Mouse (Mus musculus) testis, postnatal 10 days (tissue): ENCODE measurements around the gene Srm.

ENCODE experiments used
- DNase-seq: peaks from one replicate; pipeline ENCODE4 v3.0.0; 2021; ENCODE audit warnings: low spot score

Gene Srm

DNA sequence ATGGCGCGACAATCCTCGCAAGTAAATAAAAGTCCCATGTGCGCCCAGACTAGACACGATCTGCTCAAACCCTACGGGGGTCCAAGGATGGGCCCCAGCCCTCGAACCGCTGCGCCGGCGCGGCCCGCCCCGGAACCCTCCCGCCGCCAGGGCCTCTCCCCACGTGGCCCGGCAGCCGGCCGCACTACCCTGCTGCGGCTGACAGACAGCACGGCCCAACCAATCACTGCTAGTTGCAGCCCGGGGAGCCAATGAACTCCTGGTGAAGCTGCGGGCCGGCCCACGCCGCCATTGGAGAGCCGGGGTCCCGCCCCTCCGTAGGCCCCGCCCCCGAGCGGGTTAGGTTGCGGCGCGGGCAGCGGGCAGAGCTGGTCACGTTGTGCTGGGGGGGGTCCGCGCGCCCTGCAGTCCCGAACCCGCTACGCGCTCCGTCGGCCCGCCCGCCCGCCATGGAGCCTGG lies at the start of gene Srm:
Gene Srm (plus strand): TSS at position 333 of the 460 bp plus-strand sequence.
- DNase-seq = peak; percentile 99

DNA sequence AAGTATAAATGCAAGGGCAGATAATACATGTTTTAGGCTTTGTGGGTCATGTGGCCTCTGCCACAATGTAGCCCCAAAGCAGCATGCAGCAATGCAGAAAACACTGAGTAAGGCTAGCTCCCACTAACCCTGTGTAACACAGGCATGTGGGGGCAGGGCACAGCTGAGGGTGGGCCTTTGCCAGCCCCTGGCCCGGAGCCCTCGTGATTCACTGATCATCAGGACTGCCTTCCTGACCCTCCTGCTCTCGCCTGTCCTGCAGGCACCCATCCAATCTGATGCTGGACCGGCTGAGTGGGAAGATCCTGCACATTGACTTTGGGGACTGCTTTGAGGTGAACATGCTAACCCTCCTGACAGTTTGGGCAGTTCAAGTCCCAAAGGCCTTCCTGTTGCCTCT lies 42.2 kb upstream of the Srm start:
- DNase-seq = no peak

DNA sequence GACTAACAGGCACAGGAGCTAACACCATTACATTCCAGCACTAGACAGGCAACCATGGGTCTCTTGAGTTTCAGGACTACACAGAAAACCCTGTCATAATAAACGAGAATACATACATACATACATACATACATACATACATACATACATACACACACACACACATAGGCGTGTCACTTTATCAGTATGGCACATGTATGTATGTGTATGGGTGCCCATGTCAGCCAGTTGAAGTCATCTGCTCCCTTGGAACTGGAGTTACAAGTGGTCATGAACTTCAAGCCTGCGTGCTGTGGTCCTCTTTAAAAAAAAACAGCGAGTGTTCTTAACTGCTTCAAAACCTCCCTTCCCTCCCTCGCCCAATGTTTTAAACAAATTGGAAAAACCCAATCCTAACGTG lies 33.5 kb upstream of the Srm start:
- no peak for DNase-seq

DNA sequence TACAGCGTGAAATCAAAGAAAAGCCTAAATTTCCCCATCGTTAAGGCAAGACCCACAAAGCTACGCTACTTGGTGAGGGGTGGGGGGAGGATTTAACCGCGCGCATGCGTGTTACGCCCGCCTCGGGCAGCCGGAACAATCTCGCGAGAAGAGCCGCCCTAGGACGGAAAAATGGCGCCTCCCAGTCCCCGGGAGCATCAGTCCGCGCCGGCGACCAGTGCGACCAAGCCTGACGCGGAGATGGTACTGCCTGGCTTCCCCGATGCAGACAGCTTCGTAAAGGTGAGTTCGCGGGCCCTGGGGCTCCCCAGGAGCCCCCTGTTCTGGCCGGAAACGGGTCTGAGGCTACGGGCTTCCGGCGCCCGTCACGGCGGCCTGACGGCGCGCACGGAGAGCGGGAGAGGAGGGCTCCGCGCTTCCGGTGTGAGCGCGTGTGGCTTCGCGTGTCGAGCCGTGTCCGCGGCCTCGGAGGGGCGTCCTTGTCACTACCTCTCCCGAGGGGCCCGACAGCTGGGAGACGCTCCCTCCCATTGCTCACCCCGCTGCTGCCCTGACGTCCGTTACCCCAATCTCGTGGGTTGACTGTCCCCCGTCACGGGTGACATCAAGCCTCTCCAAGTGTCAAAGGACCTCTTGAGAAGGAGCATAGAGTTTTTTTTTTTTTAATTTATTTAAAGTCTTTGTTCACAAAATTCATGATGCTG lies 32.9 kb upstream of the Srm start, which contains the start of gene Exosc10:
Gene Exosc10 (plus strand): TSS at position 133 of the 704 bp plus-strand sequence.
- peak; percentile 91 for DNase-seq

DNA sequence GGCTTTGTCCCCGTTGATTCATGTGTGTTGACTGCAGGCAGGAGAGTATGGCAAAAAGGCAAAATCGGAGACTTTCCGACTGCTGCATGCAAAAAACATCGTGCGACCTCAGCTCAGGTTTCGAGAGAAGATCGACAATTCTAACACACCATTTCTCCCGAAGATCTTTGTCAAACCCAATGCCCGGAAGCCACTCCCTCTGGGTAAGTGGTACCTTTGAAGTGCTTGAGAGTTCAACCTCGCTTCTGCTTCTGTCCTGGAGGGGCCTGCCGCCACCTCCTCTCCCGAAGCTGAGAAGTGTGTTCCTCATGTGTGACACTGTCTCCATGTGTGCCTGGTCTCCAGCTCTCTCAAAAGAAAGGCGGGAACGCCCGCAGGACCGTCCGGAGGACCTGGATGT lies 28.6 kb upstream of the Srm start:
- no peak for DNase-seq

DNA sequence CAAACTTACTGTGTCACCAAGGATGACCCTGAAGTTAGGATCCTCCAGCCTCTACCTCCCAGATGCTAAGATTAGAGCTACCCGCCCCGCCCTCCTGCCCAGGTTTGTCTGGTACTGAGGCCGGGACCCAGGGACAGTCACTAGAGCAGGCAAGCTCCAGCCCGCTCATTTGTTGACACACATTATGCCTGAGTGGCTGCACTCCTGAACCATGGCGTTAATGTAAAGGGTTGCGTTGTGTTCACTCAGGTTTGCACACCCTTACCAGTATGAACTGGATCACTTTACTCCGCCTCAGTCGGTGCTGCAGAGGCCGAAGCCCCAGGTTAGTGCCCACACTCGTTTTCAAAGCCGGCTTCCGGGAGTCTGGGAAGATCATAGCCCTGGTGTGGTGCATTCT lies 27.7 kb upstream of the Srm start:
- no peak for DNase-seq

DNA sequence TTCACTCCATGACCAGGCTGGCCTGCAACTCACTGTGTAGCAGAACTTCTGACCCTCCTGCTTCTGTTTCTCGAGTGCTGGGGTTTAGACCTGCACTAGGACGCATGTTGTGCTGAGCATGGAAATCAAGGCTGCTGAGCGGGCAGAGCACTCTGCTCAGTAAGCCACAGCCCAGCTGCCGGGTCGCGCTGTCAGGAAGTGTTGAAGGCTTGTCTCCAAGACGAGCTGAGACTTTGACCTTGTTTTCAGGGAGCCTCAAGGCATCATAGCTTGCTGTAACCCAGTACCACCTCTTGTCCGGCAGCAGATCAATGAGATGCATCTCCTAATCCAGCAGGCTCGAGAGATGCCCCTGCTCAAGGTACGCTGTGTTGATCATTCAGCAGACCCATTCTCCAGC lies 21.2 kb upstream of the Srm start:
- no peak for DNase-seq

DNA sequence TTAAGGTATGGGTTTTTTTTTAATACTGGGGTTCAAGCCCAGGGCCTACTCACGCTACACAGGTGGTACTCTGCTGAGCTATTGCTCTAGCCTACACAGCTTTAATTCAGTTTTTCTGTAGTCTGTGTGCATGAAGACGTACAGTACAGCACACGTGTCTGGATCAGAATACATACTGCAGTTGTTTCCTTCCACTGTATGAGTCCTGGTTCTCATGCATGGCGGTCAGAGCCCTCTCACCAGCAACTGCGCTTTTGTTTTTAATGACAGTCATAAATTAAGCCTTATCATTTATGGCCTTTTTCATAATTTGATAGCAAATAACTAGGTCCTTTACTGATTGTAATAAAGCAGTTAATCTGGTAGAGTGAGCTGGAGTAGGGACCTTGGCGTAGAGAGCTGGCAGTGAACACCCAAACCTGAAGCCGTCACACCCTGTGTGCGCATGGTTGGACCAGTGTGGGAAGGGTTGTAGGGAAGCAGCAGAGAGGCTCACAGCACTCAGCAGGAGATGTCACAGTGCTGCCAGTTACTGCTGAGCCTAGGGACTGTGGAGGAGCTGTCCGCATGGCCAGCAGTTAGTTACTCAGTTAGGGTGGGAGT lies 20.5 kb upstream of the Srm start:
- DNase-seq = no peak

DNA sequence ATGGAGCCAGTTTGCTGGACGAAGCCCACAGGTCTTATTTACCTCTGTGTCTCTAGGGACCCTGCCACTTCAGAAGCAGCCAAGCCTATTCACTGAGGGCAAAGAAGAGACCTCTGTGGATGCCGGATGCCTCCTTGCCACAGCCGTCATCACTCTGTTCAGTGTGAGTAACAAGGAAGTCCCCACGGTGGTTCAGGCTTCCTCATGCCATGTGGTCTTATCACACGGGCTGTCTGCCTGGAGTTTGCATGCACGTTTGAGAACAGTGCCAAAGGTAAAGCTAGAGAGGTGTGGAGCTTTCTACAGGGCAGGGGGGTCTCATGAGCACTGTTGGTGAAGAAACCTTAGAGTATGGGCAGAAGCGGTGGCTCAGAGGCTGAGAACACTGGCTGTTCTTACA lies 18.1 kb upstream of the Srm start:
- DNase-seq = no peak

DNA sequence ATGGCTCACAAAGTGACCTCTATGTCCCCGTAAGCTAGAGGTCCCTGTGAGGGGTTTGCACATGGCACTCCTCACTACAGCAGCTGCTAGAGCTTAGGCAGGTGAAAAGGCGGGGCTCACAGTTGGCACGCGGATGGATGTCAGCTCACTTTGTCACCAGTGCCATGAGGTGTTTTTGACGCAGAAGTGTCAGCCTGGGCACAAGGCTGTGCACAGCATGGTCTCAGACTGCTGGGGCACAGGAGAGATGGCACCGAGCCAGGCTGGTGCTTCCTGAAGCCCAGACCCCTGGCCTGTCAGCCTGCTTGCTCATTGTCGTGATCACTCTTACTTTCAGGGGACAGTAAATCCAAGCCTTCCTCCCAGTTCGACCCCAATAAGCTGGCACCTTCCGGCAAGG lies 10.5 kb upstream of the Srm start:
- DNase-seq = no peak

DNA sequence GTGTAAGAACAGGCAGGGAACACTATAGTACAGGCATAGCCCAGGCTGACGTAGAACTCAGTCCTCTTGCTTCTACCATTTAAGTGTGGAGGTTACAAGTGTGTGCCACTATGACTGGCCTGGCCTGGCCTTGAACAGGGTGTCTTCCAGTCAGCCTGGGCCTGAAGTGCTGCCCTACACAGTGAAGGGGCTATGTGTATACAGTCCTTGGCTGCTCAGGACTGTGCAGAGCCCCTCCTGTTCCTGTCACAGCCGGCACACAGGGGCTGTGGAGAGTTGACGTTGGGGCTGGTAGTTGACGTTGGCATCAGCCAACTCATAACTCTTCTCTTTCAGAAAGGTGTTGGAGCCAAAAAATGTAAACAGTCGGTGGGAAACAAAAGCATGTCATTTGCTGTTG lies 9.9 kb upstream of the Srm start:
- DNase-seq = no peak

DNA sequence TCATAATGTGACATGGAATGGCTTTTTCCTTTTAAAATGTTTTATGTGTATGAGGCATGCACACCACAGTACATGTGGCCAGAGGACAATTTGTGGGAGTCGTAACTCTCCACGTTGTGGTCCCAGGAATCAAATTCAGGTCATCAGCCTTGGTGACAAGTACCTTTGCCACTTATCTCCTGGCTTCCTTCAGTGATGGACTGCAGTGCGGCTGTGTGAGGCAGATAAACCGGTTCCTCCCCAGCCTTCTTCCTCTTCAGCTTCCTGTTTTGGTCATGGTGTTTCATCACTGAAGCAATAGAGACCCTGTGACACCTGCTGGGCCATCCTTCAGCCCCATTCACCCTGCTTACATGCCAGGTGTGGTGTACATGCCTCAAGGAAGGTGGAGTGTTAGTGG lies 8.0 kb upstream of the Srm start:
- no peak for DNase-seq

DNA sequence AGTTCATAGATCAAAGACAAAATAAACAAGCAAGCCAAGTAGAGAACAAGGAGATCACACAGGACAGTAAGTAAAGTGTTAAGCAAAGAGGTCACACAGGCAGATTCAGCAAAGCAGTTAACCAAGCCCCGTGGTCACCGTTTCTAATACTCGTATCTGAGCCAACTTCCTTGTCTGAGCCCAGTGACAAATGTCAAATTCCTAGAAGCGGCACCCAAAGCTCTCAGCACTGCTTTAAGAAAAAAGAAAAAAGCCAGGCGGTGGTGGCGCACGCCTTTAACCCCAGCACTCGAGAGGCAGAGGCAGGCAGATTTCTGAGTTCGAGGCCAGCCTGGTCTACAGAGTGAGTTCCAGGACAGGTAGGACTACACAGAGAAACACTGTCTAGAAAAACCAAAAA lies 4.7 kb upstream of the Srm start:
- DNase-seq = no peak

DNA sequence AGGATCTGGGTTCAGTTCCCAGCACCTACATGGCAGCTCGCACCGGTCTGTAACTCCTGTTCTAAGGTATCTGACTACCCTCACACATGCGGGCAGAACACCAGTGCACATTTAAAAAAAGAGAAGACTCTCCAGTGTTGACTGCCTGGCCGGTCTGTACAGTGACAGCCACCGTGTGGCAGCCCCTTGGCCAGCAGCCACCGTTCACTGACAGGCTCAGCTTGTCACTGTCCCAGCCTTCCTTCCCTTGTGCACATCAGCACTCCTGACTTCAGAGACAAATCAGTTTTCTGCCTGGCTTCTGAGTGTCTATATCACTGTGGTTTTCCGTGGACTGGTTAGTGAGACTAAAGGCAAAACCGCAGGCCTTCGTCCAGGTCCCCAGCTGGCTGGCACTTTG lies 2.5 kb upstream of the Srm start:
- no peak for DNase-seq

DNA sequence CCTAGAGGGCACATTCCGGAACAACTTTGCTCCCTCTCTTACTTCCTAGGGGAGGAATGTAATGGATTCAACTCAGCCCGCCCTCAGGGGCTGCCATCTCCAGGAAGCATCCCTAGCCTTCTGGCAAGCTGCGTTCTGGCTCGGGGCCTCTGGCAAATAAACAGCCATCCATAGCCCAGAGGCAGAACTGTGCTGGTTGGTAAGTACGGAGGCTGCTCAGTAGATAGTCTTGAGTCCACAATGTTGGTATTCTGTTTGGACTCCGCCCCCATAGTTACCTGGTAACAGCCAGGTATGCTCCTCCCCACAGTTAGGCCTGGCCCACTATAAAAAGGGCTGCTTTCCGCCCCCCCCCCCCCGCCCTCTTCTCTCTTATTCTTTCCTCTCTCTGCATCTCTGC lies 1.7 kb upstream of the Srm start:
- no peak for DNase-seq

DNA sequence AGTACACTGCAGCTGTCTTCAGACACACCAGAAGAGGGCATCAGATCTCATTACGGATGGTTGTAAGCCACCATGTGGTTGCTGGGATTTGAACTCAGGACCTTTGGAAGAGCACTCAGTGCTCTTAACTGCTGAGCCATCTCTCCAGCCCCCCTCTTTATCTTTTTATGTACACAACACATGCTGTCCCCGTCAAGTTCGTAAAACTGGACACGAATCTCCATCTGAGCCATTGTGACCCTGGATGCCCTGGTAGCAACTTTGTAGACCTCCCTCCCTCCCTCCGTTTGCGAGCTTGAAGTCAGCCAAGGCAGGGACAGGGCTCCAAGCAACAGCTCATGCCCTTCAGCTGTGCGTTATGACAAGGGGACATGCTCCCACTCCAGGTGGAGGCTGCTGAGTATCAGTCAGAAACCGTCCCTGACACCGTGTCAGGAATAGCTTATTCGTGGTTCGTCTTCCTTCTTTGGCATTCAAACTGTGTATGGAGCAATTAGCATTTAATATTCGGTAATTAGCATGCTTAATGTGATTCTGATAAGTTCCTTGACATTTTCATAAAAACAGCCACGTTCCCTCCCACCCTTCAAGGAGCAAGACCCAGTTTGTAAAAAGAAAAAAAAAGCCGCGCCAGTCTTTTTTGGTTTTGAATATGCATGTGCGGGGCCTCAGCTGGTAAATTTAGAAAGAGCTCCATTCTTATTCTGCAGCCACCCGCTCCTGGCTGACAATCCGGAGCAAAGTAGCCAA lies 707 bp upstream of the Srm start:
- no peak for DNase-seq

DNA sequence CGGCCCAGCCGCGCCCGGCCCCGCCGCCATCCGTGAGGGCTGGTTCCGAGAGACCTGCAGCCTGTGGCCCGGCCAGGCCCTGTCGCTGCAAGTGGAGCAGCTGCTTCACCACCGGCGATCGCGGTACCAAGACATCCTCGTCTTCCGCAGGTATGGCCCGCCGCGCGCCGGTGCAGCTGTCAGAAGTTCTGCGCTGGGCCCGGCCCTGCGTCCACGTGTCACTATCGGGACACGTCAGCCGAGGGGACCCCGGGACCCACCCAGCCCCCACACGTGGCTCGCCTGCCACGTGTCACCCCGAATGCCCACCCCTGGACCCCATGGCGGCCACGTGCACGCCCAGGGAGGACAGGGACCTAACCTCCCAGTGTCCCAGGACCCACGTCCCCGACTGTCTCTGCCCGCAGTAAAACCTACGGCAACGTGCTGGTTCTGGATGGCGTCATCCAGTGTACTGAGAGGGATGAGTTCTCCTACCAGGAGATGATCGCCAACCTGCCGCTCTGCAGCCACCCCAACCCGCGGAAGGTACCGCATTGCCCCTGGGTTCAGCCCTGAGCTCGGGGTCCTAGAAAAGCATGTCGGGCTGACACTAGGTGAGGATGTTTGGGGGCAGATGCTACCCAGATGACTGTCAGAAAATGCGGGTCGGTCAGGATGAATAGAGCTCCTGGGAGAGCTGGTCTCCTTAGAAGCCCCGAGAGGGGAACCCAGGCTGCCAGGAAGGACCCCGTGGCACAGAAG lies 506 bp downstream of the Srm start:
- no peak for DNase-seq

DNA sequence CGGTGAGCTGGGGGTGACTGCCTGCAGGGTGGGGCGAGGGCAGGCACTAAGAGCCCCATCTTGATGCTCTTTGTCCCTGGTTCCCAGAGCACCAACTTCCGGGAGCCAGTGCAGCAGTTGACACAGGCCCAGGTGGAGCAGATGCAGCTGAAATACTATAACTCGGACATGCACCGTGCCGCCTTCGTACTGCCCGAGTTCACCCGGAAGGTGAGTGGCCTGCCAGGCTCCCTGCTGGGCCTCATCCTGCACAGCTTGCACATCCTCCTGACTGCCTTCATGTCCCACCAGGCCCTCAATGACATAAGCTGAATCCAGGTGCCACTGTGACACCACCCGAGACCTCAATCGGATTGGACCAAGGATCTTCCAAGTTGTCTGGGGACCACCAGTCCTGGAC lies 2.7 kb downstream of the Srm start:
- DNase-seq = no peak

DNA sequence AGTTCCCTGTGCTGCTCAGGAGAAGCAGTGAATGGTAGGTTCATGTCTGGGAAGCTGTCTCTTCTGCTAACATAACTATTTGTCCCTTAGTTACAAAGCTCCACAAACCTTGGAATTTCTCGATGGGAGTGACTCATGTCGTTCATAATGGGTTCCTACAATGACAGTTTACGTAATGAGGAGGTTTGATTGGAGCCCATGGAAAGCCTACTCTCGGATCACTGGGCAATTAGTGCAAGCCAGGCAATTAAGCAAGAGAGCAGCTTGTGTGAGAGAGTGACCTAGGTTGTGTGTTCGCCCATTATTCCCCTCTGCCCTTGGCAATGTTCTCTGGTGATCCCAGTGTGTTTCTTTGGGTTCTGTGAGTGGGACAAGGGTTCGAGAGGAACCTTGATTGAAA lies 4.6 kb downstream of the Srm start:
- no peak for DNase-seq

DNA sequence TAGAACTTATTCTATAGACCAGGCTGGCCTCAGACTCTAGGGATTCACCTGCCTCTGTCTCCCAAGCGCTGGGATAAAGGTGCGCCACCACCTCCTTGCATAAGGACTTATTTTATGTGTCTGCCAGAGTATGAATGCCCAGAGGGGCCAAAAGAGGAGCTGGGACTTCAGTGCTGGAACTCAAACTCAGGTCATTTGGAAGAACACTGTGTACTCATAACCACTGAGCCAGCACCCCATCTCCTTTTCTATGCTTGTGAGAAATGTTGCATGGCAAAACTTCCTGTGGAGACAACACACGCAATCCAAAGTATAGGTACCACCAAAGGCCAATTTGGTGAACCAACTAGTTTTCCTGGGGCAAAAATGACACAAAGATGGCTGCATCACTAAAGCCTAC lies 5.4 kb downstream of the Srm start:
- no peak for DNase-seq

DNA sequence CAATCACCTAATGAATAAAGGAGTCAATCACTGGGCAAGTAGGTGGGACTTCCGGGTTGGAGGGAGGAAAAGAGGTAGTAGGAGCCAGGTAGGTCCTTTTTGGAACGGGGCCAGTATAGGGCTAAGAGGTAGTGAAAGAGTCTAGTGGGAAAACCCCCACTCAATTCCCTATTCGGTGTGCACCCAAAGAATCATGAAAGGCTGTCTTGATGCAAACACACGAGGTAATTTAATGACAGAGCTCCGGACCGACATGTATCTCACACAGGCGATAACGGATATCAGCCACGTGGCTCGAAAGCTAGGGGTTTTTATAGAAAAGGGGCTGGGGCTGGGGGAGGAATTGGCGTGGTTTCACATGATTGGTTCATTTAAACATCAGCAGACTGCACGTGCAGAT lies 7.5 kb downstream of the Srm start:
- DNase-seq = no peak

DNA sequence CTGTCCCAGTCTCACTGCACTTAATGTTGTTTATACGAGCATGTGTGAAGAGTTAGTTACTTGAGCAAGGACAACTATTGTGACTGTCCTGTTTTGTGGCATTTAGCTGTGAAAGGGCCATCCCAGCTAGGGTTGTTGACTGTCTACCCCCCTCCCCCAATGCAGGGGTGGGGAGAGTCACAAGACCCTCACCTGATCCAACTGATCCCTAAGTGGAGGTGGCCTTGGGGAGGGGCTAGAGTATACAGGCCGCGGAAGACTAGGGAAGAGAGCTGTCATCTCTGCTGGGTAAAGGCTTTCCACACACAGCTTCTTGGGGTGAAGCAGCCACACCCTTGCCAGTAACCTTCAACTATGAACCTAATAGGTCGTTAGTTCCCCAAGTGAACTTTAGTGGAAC lies 9.0 kb downstream of the Srm start:
- DNase-seq = no peak

DNA sequence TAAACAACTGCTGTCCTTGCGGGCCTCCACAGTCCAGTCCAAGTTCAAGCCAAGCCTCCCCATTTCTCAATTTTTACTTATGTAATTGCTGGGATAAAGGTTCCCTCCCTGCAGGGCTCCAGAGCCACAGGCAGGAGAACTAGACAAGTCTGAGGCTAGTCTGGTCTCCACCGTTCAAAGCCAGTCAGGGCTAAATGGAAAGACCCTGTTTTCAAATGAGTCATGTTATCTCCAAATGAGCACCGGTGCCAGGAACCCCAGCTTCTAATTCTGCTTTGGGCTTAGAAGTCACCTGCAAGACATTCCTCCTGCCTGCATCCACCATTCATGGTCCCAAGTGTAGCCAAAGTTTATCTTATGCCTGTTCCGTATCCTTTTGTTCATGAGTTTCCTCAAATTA lies 10.6 kb downstream of the Srm start:
- DNase-seq = no peak
